Mouse (Mus musculus): ENCODE results near the gene Olfr850. TPM values are rescaled to one million over a fixed set of nuclear protein-coding genes. Genes with fewer than 3 reads are reported as not detected.

The Olfr850 gene
- not detected for total RNA-seq (2023)

GRCm38 (mm10) chr9:19478148-19478547, at the start of gene Olfr850:
Gene Olfr850, minus strand, starts transcription at chr9:19478248.

GRCm38 (mm10) chr9:19492995-19493394, 14.9 kb upstream of the Olfr850 start, which contains the start of gene Olfr851:
Gene Olfr851, plus strand, starts transcription at chr9:19493295.

GRCm38 (mm10) chr9:19439966-19440365, 38.1 kb downstream of the Olfr850 start, which contains the start of gene Olfr849:
Gene Olfr849, plus strand, starts transcription at chr9:19440266.

Other genes with a start within 250 kb of the Olfr850 start
- not detected for gene Olfr843, start 226.3 kb downstream of the Olfr850 start, total RNA-seq (2023)
- gene Olfr844, start 161.9 kb downstream of the Olfr850 start, total RNA-seq (2023): not detected
- not detected for gene Olfr845, start 141.8 kb downstream of the Olfr850 start, total RNA-seq (2023)
- not detected for gene Olfr846, start 114.2 kb downstream of the Olfr850 start, total RNA-seq (2023)
- gene Olfr847, start 99.6 kb downstream of the Olfr850 start, total RNA-seq (2023): not detected
- gene Olfr849, start 38.0 kb downstream of the Olfr850 start, total RNA-seq (2023): not detected
- gene Olfr851, start 15.0 kb upstream of the Olfr850 start, total RNA-seq (2023): not detected
- gene Olfr853, start 62.8 kb upstream of the Olfr850 start, total RNA-seq (2023): not detected
- not detected for gene Olfr854, start 89.1 kb upstream of the Olfr850 start, total RNA-seq (2023)
- gene Olfr855, start 104.4 kb upstream of the Olfr850 start, total RNA-seq (2023): not detected
- gene Zfp317, start 143.9 kb upstream of the Olfr850 start, total RNA-seq (2023): 1 to 10 TPM; 6.8 to 7.1 TPM
- not detected for gene Olfr857, start 231.2 kb upstream of the Olfr850 start, total RNA-seq (2023)

Data from neutrophil, adult 59 days (primary cell).